Mouse (Mus musculus) natural killer cell, adult 2 months (primary cell): ENCODE results near the gene 2310034C09Rik.
"Not testable (repeated sequence)": the region's sequence is repeated elsewhere in the genome, so short reads cannot be mapped to it uniquely, and the experiment has no call there.

Source experiments
- DNase-seq, 2 experiments: peaks; one replicate each; pipeline ENCODE4 v3.0.0; 2022; ENCODE audit warnings: low spot score in 2 of 2

Gene 2310034C09Rik

DNA sequence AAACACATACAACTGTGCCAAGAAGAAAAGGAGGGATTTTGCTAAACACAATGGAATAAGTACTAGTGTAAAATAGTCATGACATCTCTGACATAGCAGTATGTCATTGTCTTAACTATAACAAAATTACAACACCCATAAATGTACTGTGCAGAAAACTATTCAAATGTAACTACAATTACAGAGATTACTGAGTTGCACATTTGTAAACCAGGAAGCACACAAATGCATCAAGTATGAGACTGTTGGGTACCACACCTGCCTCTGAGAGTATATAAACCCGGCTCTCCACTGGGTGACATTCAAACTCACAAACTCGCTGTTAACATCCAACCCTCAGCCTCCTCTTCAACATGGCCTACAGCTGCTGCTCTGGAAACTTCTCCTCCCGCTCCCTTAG lies at the start of gene 2310034C09Rik:
TSS of gene 2310034C09Rik (plus strand) at position 301 of the 400 bp plus-strand sequence.
- DNase-seq, result not testable (repeated sequence)

- no peak for DNase-seq
Observed at GRCm38 (mm10) chr16:88710757-88711156, 47.9 kb upstream of the 2310034C09Rik start.

GRCm38 (mm10) chr16:88711245-88711644 lies 47.4 kb upstream of the 2310034C09Rik start:
- DNase-seq, result no peak

DNA sequence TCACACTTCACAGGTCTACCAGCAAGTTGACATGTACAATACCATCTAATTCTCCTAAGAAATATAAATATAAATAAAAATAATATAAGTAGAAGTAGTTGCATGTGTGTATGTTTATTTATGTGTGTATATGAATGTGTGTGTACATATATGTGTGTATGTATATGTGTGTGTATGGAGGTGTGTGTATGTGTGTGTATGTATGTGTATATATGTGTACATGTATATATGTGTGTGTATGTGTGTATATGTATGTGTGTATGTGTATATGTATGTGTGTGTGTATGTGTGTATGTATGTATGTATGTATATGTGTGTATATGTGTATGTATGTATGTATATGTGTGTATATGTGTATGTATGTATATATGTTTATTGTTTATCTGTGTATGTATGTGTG lies 42.1 kb upstream of the 2310034C09Rik start:
- no peak for DNase-seq

DNA sequence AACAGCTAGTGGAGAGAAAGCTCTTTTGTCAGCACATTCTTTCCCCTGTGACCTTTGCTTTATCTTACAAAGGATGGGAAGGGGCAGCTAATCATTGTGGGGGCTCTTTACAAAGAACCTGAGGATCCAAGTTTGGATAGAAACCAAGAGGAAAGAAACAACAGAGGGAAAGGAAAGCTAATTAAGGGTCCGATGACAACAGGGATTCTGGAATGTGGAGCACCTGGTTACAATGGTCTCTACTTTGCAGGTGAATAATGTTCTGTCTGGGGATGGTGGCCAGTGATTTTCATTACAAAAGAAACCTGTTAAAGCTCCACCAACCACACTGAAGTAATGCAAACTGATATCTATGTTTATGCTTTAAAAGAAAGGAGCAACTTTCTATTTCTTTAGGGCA lies 38.6 kb upstream of the 2310034C09Rik start:
- no peak for DNase-seq

DNA sequence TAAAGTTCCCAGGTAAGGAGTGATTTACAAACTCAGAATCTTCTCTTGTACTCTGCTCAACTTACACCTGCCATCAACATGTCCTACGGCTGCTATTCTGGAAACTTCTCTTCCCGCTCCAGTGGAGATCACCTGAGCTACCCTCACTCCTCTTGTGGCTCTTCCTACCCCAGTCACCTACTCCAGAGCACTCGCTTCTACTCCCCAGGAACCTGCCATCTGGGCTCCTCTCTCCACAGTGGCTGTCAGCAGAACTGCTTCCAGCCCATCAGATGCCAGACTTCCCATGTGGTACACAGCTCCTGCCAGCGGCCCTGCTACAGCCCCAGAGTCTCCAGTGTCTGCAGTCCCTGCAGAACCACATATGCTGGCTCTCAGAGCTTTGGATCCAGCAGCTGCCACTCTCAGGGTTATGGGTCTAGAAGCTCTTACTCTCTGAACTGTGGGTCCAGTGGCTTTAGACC lies 29.8 kb upstream of the 2310034C09Rik start, which contains the start of gene Krtap13-1:
TSS of gene Krtap13-1 (plus strand) at position 51 of the 464 bp plus-strand sequence.
- DNase-seq, result no peak

DNA sequence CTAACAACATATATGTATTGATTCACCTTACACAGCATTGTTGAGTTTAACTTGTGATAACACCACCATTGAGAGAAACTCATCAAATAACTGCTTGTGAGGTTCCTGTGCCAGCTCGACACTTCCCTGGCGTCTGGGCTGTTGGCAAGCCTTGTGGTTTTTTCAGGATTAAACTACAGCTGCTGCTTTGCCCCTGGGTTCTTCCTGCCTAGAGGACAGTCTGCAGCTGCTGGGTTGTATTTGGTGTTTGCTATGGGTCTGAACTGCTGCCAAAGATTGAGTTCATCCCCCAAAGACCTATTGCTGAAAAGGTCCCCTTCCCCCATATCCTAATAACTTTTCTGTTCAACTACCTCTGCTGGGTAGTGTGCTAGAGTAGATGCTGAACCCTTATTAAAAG lies 23.3 kb upstream of the 2310034C09Rik start:
- no peak for DNase-seq

DNA sequence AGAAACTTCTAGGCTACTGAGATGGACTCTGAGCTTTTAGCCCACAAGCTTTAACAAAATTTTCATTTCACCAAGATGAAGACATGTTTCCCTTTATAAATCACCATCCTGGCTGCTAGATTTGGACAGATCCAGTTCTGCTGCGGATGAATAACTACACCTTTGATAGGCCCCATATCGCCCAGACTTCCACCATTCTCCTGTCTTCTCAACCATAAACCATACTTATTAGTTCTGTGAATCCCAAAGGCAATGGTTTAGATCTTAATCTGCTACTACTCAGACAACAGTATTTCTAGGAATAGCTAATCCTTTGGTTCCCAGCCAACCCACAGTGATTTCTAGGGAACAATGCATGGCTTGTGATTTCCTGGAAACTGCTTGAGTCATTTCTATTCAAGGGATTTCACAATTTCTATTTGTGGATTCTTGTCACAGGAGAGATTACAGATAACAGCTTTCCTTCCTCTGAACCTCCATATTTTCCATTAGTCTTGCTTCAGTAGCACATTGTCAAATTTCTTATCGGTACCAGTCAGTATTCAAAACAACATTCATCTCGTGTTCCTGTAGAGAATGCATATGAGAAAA lies 13.8 kb upstream of the 2310034C09Rik start:
- no peak for DNase-seq

DNA sequence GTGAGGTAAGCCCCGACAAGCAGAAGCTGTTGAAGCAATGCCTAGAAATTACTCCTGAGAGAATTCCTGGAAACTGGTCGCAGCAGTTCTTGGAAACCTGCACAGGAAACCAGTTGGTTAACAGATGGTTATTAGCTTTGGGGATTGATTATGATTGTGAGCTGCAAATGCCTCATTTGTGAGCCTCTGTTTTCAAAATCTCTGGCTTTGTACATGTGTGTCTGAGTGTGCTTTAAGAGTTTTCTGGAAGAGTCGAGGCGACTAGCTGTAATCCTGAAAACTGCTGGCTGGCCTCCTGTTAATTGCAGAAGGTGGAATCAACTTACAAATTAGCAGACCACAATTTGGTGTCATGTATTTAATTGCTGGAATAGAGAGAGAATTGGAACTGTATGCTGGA lies 10.7 kb upstream of the 2310034C09Rik start:
- no peak for DNase-seq

- DNase-seq, result not testable (repeated sequence)
Observed at GRCm38 (mm10) chr16:88751535-88751934, 7.1 kb upstream of the 2310034C09Rik start, which contains the start of gene Krtap13. TSS of gene Krtap13 (minus strand) at chr16:88751635.

DNA sequence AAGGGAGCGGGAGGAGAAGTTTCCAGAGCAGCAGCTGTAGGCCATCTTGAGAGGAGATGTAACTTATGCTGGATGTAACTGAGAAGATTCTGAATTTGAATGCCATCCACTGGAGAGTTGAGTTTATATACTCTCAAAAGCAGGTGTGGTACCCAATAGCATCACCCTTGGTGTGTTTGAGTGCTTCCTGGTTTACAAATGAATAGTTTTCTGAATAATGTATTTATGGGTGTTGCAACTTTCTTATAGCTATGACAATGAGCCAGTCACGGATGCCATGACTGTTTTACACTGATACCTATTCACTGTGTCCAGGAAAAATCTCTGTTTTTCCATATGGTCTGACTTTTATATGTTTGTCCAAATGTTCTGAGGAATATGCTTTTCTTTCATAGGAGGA lies 15.5 kb downstream of the 2310034C09Rik start, which contains the start of gene 2310057N15Rik:
TSS of gene 2310057N15Rik (minus strand) at position 101 of the 400 bp plus-strand sequence.
- DNase-seq, result no peak

- DNase-seq, result no peak
Observed at GRCm38 (mm10) chr16:88777596-88777995, 18.9 kb downstream of the 2310034C09Rik start, which contains the start of gene Gm5965. TSS of gene Gm5965 (plus strand) at chr16:88777896.

DNA sequence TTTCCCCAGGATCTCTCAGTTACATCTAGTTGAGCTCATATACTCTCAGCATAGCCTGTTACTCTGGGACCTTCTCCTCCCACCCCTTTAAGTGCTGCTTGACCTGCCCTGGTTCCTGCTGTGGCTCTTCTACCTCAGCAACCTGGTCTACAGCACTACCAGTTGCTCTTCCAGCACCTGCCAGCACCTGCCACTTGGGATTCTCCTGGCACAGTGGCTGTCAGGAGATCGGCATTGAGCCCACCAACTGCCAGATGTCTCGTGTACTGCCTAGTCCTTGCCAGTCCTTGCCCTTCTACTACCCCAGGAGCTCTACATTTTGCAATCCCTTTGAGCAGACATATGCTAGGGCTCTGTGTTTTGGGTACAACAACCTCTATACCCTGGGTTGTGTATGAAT lies 28.1 kb downstream of the 2310034C09Rik start:
- DNase-seq, result no peak
